Mouse (Mus musculus) ES-Bruce4 (cell line): ENCODE data around the gene Fam169b.

ENCODE experiments used
- CTCF ChIP-seq: IDR thresholded peaks from one replicate; pipeline ENCODE4 v1.8.1; 2011; ENCODE audit warnings: low read depth, low read length
- EP300 ChIP-seq: IDR thresholded peaks from 2 replicates; pipeline ENCODE4 v1.6.1; 2011; ENCODE audit warnings: low read depth, low read length; ENCODE audit not compliant: insufficient read depth
- POLR2A ChIP-seq: IDR thresholded peaks from one replicate; pipeline ENCODE4 v1.8.1; 2011; ENCODE audit warnings: low read length; ENCODE audit not compliant: insufficient read depth

DNA sequence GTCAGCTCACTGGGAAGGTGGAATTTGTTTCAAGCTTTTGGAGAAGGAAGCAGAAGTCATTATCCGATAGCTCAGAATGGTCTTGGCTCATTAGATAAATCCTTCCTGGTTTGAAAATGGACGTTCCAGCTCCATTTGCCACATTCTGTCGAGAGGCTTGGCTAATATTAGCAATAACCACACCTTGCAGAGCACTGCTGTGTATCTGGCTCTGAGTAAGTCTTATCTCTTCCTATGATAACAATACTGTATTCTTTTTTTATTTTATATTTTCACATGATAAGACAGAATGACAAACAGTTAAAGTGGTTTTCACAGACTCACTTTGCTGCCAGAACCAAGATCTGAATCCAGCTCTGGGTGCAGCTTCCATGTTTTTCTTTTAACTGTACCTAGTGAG is 113.1 kb downstream of the Fam169b start:
- TF ChIP-seq POLR2A (no peak), CTCF (no peak), EP300 (no peak)
